Mouse (Mus musculus): ENCODE measurements around the gene Baz2a. TPM values are rescaled to one million over a fixed set of nuclear protein-coding genes. Genes with fewer than 3 reads are reported as not detected.
A peak's percentile ranks its signal among the peaks of the same experiment; 100 is the strongest.
"Not testable (repeated sequence)": the region's sequence is repeated elsewhere in the genome, so short reads cannot be mapped to it uniquely, and the experiment has no call there.

The Baz2a gene
- polyA plus RNA-seq, 1 experiment, result 22.7 TPM

DNA sequence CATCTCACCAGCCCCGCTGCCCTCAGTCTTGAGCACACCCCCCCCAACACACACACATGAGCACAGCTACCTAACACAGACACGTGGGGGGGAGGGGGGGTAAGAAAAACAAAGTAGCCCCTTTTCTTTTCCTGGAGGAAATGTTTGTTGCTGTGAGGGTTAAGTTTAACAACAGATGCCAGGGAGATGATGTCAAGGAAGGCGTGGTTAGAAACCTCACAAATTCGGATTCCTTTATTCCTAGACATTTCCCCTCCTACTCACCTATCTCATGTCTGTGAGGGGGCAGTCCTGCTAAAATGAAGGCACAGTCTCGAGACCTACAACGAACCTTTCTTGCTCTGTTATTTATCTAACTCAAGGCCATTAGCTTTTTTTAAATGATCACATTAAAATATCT is 75.7 kb downstream of the Baz2a start:
- no peak for DNase-seq (ENCODE audit: low read depth, low spot score)
- WGBS, result 30% methylated on average over 6 of the region's 6 CpGs

DNA sequence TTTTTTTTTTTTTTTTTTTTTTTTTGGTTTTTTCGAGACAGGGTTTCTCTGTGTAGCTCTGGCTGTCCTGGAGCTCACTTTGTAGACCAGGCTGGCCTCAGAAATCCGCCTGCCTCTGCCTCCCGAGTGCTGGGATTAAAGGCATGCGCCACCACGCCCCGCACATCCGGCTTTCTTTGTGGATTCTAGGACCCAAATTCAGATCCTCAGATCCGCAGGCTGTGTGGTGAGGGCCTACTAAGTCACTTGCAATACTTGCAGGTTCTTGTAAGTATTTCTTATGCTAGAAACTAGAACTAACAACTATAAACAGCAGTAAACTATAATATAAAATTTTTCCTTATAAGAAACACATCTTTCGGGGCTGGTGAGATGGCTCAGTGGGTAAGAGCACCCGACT is 80.0 kb downstream of the Baz2a start:
- DNase-seq (ENCODE audit: low read depth, low spot score), result not testable (repeated sequence)
- WGBS, result 94% methylated on average over 10 of the region's 10 CpGs

DNA sequence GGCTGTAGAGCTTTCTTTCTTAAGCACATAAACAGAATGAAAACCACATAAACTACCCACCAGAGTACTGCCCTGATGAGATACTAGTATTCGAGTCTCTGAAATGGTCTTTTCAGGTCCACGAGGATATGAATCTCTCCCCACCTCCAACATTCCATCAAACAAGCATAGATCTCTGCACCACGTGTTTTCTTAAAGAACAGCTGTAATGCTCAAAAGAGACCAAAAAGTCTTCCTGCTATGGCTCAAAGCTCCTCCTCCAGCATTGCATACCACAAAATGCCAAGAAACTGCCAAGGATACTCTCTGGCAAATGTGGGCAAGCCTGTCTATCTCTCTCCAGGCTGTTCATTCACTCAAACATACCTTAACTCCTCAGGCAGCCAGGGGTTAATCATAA is 83.9 kb downstream of the Baz2a start:
- DNase-seq (ENCODE audit: low read depth, low spot score), result no peak
- WGBS, result 3% methylated on average over 3 of the region's 3 CpGs

DNA sequence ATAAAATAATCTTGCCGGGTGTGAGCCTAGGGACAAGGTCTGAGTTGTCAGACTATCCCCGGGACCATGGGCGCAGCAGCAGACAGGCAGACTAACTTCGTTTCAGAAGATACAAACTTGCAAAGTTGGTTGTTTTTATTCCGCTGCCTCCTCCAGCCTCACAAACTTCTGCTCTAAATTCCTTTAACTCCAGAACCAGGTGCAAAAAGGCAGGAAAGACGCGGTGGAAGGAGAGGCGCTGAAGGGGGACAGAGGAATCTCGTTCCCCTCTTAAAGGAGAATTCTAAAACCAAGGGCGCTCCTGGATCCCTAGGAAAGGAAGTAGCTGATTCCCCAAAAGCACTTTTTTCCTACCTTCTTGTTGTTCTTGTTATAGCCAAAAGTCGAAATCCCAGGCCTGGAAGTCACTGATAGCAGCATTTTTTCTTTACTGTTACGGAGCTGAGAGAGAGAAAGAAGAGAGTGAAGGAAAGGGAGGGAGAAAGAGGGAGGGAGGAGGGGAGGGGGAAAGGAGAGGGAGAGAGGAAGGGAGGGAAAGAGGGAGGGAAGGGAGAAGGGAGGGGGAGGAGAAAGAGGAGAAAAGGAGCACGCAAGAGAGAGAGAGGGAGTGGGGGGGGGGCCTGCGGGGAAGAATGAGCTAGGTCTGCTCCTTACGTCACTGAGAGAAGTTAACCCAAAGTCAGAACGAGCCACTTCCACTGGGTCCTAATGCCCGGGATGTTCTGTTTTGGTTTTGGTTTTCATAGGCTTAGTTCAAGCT is 84.8 kb downstream of the Baz2a start:
- DNase-seq (ENCODE audit: low read depth, low spot score), result peak; percentile 81
- WGBS, result 2% methylated on average over 17 of the region's 17 CpGs

DNA sequence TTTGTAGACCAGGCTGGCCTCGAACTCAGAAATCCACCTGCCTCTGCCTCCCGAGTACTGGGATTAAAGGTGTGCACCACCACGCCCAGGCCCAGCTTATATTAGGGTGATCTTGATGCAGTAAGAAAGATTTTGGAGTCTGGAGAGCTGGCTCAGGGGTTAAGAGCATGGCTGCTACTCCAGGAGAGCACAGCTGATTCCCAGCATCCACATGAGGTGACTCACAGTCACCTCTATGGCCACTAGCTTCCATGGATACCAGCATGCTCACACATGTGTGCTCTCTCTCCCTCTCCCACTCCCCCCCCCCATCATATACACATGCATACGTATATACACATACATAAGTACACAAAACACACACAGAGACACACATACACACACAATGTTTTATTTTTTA is 85.9 kb downstream of the Baz2a start:
- 85% methylated on average over 4 of the region's 4 CpGs for WGBS
- DNase-seq (ENCODE audit: low read depth, low spot score), result no peak

Other genes starting within 250 kb of the Baz2a start
- gene Rdh19, start 241.6 kb upstream of the Baz2a start, polyA plus RNA-seq (2012; rRNA removed), result not detected in 2 replicates
- gene Rdh16f2, start 225.1 kb upstream of the Baz2a start, polyA plus RNA-seq (2012; rRNA removed), result 0.68 and 2.2 TPM in 2 replicates
- 4.1 and 38.5 TPM in 2 replicates for gene Rdh7, start 202.8 kb upstream of the Baz2a start, polyA plus RNA-seq (2012; rRNA removed)
- gene Sdr9c7, start 193.1 kb upstream of the Baz2a start, polyA plus RNA-seq (2012; rRNA removed), result 0.04 and 0.19 TPM in 2 replicates
- 3.7 and 60.7 TPM in 2 replicates for gene Hsd17b6, start 84.0 kb upstream of the Baz2a start, polyA plus RNA-seq (2012; rRNA removed)
- 6.6 and 8.8 TPM in 2 replicates for gene Prim1, start 76.4 kb upstream of the Baz2a start, polyA plus RNA-seq (2012; rRNA removed)
- 170 and 205 TPM in 2 replicates for gene Naca, start 56.0 kb upstream of the Baz2a start, polyA plus RNA-seq (2012; rRNA removed)
- 23.0 and 23.4 TPM in 2 replicates for gene Ptges3, start 32.6 kb upstream of the Baz2a start, polyA plus RNA-seq (2012; rRNA removed)
- gene Atp5b, start 8.3 kb upstream of the Baz2a start, polyA plus RNA-seq (2012; rRNA removed), result 3,352 and 4,281 TPM in 2 replicates
- 33.1 and 43.2 TPM in 2 replicates for gene Rbms2, start 88.7 kb downstream of the Baz2a start, polyA plus RNA-seq (2012; rRNA removed)
- gene Gls2, start 102.9 kb downstream of the Baz2a start, polyA plus RNA-seq (2012; rRNA removed), result 2.0 and 3.3 TPM in 2 replicates
- gene Spryd4, start 120.2 kb downstream of the Baz2a start, polyA plus RNA-seq (2012; rRNA removed), result 17.7 and 20.9 TPM in 2 replicates
- gene Mip, start 134.3 kb downstream of the Baz2a start, polyA plus RNA-seq (2012; rRNA removed), result not detected in 2 replicates
- gene Timeless, start 140.5 kb downstream of the Baz2a start, polyA plus RNA-seq (2012; rRNA removed), result 5.7 TPM in 2 replicates
- 0.11 and 0.12 TPM in 2 replicates for gene Apon, start 162.5 kb downstream of the Baz2a start, polyA plus RNA-seq (2012; rRNA removed)
- gene Apof, start 177.1 kb downstream of the Baz2a start, polyA plus RNA-seq (2012; rRNA removed), result 0.08 and 0.16 TPM in 2 replicates
- gene Stat2, start 179.0 kb downstream of the Baz2a start, polyA plus RNA-seq (2012; rRNA removed), result 18.9 and 36.4 TPM in 2 replicates
- gene Il23a, start 207.2 kb downstream of the Baz2a start, polyA plus RNA-seq (2012; rRNA removed), result 0.12 TPM in 1 of 2 replicates, not detected in the other
- gene Pan2, start 211.8 kb downstream of the Baz2a start, polyA plus RNA-seq (2012; rRNA removed), result 16.7 and 28.0 TPM in 2 replicates
- gene Cnpy2, start 230.9 kb downstream of the Baz2a start, polyA plus RNA-seq (2012; rRNA removed), result 77.0 and 89.7 TPM in 2 replicates
- 361 and 585 TPM in 2 replicates for gene Cs, start 246.2 kb downstream of the Baz2a start, polyA plus RNA-seq (2012; rRNA removed)